Mouse (Mus musculus) neural tube, embryonic 11.5 days (tissue): Measurements from ENCODE around the gene Atg2a. TPM values are rescaled to one million over a fixed set of nuclear protein-coding genes. Genes with fewer than 3 reads are reported as not detected.

Experiments
- ATAC-seq: fragments of 200-750 bp; cut with Nextera tagmentation; 2 replicates; pipeline ENCODE4 v1.8.0; 2017; ENCODE audit warnings: moderate number of reproducible peaks, mild to moderate bottlenecking, moderate TSS enrichment, moderate library complexity; ENCODE audit not compliant: insufficient read depth, low FRiP score, low TSS enrichment
- DNase-seq: peaks from one replicate; pipeline ENCODE4 v3.0.0-alpha.2; 2015; ENCODE audit warnings: low spot score
- H3K27ac ChIP-seq: fragments of 300-500 bp; sonication (generic); 2 replicates; pipeline ENCODE4 v1.5.1; 2014; ENCODE audit warnings: low read depth, mild to moderate bottlenecking, low read length
- H3K27me3 ChIP-seq: fragments of 300-500 bp; sonication (generic); 2 replicates; pipeline ENCODE4 v1.6.1; 2014; ENCODE audit warnings: mild to moderate bottlenecking, low read length, mixed read lengths; ENCODE audit not compliant: control insufficient read depth, insufficient read depth
- H3K36me3 ChIP-seq: fragments of 300-500 bp; sonication (generic); 2 replicates; pipeline ENCODE4 v1.6.1; 2014; ENCODE audit warnings: mild to moderate bottlenecking, low read length, moderate library complexity, mixed read lengths; ENCODE audit not compliant: control insufficient read depth, insufficient read depth
- H3K4me1 ChIP-seq: fragments of 300-500 bp; sonication (generic); 2 replicates; pipeline ENCODE4 v1.6.1; 2014; ENCODE audit warnings: low read length, mixed read lengths; ENCODE audit not compliant: control insufficient read depth, insufficient read depth
- H3K4me2 ChIP-seq: fragments of 300-500 bp; sonication (generic); 2 replicates; pipeline ENCODE4 v1.6.1; 2014; ENCODE audit warnings: low read depth, mild to moderate bottlenecking, moderate library complexity
- H3K4me3 ChIP-seq: fragments of 300-500 bp; sonication (generic); 2 replicates; pipeline ENCODE4 v1.5.1; 2014; ENCODE audit warnings: low read depth, low read length
- H3K9ac ChIP-seq: fragments of 300-500 bp; sonication (generic); 2 replicates; pipeline ENCODE4 v1.6.1; 2014; ENCODE audit warnings: mild to moderate bottlenecking, low read length
- H3K9me3 ChIP-seq: fragments of 300-500 bp; sonication (generic); 2 replicates; pipeline ENCODE4 v1.6.1; 2016; ENCODE audit warnings: low read length; ENCODE audit not compliant: control insufficient read depth
- WGBS: fragments of 180-500 bp; shearing (Covaris S2); extraction: QIAGEN DNeasy Blood & Tissue Kit; methylation state at CpG from one replicate; pipeline ENCODE4 v1.1.7; 2014; 5-methylcytosine and 5-hydroxymethylcytosine counted together
- polyA plus RNA-seq: library from polyadenylated mRNA; unstranded; fragments of >200 nt; fragmentation: Nextera tagmentation; extraction: Ambion mirVana; gene quantifications from 2 replicates; pipeline ENCODE4 v1.2.1, GENCODE M21; 2014

Atg2a gene
- 13.3 and 13.8 TPM in 2 replicates for polyA plus RNA-seq

DNA sequence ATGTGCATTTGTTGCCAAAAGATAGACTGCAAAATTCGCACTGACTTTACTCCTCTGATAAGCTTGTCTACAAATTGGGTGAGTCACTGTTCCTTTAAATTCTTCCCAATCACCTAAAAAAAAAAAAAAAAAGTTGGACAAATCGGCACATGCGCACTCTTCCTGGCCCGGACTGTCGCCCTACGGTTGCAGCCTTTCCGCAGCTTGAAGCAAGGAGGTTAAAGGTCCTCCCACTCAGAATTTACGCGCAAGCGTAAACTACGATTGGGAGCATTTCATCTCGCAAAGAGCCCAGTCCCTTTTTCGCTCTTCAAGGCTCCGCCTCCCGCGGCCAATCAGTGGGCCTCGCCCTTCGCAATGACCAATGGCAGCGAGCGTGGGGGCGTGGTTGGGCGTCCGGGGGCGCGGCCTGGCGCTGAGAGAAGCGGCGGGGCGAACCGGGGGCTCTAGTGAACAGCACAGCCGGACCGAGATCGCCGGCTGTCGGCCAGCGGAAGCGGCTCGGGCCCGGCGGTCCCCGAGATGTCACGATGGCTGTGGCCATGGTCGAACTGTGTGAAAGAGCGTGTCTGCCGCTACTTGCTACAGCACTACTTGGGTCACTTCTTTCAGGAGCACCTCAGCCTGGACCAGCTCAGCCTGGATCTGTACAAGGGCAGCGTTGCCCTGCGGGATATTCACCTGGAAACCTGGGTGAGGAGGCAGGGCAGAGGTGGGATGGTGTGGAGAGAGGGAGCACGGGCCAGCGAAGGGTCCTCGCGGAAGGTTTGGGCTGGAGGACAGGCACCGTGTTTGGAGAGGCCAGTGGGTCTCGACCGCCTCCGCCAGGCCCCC lies at the start of gene Atg2a:
Gene Atg2a, plus strand, starts transcription at position 395 of the 834 bp plus-strand sequence.
- DNase-seq (peak; percentile 99), ATAC-seq (peak; percentile 90)
- H3K27ac ChIP-seq = no peak within 1 kb of the TSS
- under 1% methylated on average over 55 of the region's 55 CpGs for WGBS
- H3K36me3 ChIP-seq = peaks cover 3% of the 10 kb centered on the region; the same call in 1 of the 2 replicates
- peaks cover 4% of the 10 kb centered on the region; the same call in 1 of the 2 replicates for H3K4me1 ChIP-seq
- no peaks in the 10 kb centered on the region for H3K27me3 ChIP-seq
- H3K9ac ChIP-seq = peak within 1 kb of the TSS; percentile 81
- H3K4me2 ChIP-seq = peak within 1 kb of the TSS; percentile 76
- no peaks in the 10 kb centered on the region for H3K9me3 ChIP-seq
- H3K4me3 ChIP-seq = peak within 1 kb of the TSS; percentile 79

GRCm38 (mm10) chr19:6204265-6204664 lies 37.2 kb upstream of the Atg2a start:
- ATAC-seq = no peak
- no peaks in the 10 kb centered on the region for H3K27me3 ChIP-seq
- 86% methylated on average over 2 of the region's 2 CpGs for WGBS

GRCm38 (mm10) chr19:6206716-6207115 lies 34.8 kb upstream of the Atg2a start:
- no peak overlapping the region for H3K4me3 ChIP-seq
- DNase-seq (no peak), ATAC-seq (no peak)
- no peaks in the 10 kb centered on the region for H3K9me3 ChIP-seq
- H3K4me1 ChIP-seq = no peaks in the 10 kb centered on the region
- WGBS = 71% methylated on average over 5 of the region's 5 CpGs
- no peak overlapping the region for H3K4me2 ChIP-seq
- no peak overlapping the region for H3K27ac ChIP-seq
- no peaks in the 10 kb centered on the region for H3K36me3 ChIP-seq
- H3K9ac ChIP-seq = no peak overlapping the region
- no peaks in the 10 kb centered on the region for H3K27me3 ChIP-seq

More at GRCm38 (mm10) chr19:6204265-6204664, 37.2 kb upstream of the Atg2a start:
- Histone ChIP-seq H3K9me3 (no peaks in the 10 kb centered on the region), H3K4me1 (no peaks in the 10 kb centered on the region), H3K4me3 (no peak overlapping the region), H3K36me3 (no peaks in the 10 kb centered on the region), H3K4me2 (no peak overlapping the region), H3K9ac (no peak overlapping the region), H3K27ac (no peak overlapping the region)
- no peak for DNase-seq

GRCm38 (mm10) chr19:6216046-6216705 lies 25.3 kb upstream of the Atg2a start:
- no peak overlapping the region for H3K4me2 ChIP-seq
- ATAC-seq (no peak), DNase-seq (no peak)
- no peaks in the 10 kb centered on the region for H3K4me1 ChIP-seq
- H3K36me3 ChIP-seq = no peaks in the 10 kb centered on the region
- no peaks in the 10 kb centered on the region for H3K9me3 ChIP-seq
- H3K27me3 ChIP-seq = no peaks in the 10 kb centered on the region
- WGBS = 76% methylated on average over 6 of the region's 6 CpGs
- H3K9ac ChIP-seq = no peak overlapping the region
- H3K27ac ChIP-seq = no peak overlapping the region
- H3K4me3 ChIP-seq = no peak overlapping the region

DNA sequence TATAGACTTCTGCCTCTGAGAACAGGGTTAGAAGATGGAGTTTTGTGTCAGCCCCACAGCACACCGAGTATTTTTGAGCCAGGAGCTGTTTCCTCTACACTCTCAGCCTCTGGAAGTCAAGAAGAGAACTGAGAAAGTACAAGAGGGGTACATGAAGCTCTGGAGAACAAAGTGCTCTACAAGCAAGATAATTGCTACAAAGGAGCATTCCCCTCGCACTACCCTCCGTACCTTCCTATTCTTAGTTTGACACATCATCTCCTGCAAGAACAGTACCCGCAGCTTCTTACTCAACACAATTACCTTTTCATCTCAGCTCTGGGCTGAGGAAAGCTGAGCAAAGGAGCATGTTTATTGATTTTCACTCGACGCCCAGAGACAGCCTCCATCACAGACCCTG lies 22.9 kb upstream of the Atg2a start:
- WGBS = 79% methylated on average over 6 of the region's 6 CpGs
- Histone ChIP-seq H3K9ac (no peak overlapping the region), H3K27me3 (no peaks in the 10 kb centered on the region), H3K9me3 (no peaks in the 10 kb centered on the region), H3K36me3 (no peaks in the 10 kb centered on the region), H3K4me1 (no peaks in the 10 kb centered on the region), H3K4me3 (no peak overlapping the region), H3K27ac (no peak overlapping the region), H3K4me2 (no peak overlapping the region)
- DNase-seq (no peak), ATAC-seq (no peak)

- Histone ChIP-seq H3K4me1 (no peaks in the 10 kb centered on the region), H3K27ac (no peak within 1 kb of the TSS), H3K4me2 (no peak within 1 kb of the TSS), H3K36me3 (peaks cover 9% of the 10 kb centered on the region), H3K27me3 (no peaks in the 10 kb centered on the region), H3K4me3 (no peak within 1 kb of the TSS), H3K9ac (no peak within 1 kb of the TSS), H3K9me3 (no peaks in the 10 kb centered on the region)
- ATAC-seq (no peak), DNase-seq (peak; percentile 23)
- WGBS = 8% methylated on average over 2 of the region's 2 CpGs
These were observed 15.3 kb upstream of the Atg2a start, which contains the start of gene Gpha2 for GRCm38 (mm10) chr19:6226135-6226534. TSS of gene Gpha2 (plus strand) at chr19:6226380.

DNA sequence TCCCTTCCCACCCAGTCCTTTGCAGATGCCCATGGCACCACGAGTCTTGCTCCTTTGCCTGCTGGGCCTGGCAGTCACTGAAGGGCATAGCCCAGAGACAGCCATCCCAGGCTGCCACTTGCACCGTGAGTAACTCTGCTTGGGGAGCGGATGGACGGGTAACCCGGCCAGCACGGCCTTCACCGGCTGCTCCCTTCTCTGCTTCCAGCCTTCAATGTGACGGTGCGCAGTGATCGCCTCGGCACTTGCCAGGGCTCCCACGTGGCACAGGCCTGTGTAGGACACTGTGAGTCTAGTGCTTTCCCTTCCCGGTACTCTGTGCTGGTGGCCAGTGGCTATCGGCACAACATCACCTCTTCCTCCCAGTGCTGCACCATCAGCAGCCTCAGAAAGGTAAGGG lies 14.7 kb upstream of the Atg2a start:
- no peak for ATAC-seq

DNA sequence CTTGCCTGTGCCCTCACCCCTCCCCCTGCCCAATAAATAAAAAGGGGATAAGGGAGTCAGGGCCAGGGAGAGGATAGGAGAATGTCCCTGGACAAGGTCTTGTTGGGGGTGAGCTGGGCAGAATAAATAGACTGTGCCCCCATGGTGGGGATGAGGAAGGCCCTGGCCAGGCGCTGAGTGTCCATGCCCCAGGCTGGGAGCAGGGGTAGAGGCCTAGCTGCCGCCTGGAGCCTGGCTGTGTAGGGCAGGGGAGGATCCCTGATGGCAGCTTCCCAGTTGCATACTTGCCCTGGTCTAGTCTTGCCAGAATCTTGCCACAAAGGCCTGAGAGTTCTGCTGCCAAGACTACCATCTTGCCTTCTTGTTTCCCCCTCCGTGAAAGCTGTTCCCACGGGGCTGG lies 13.6 kb upstream of the Atg2a start:
- Histone ChIP-seq H3K27ac (no peak overlapping the region), H3K9ac (no peak overlapping the region), H3K4me1 (no peaks in the 10 kb centered on the region), H3K4me2 (no peak overlapping the region), H3K27me3 (no peaks in the 10 kb centered on the region), H3K9me3 (no peaks in the 10 kb centered on the region), H3K36me3 (peaks cover 9% of the 10 kb centered on the region), H3K4me3 (no peak overlapping the region)
- ATAC-seq = no peak
- DNase-seq = no peak
- WGBS = 86% methylated on average over 4 of the region's 4 CpGs

More for the DNA sequence above, 14.7 kb upstream of the Atg2a start:
- peaks cover 9% of the 10 kb centered on the region for H3K36me3 ChIP-seq
- WGBS = 86% methylated on average over 14 of the region's 14 CpGs
- no peaks in the 10 kb centered on the region for H3K27me3 ChIP-seq
- no peak overlapping the region for H3K4me2 ChIP-seq
- H3K9me3 ChIP-seq = no peaks in the 10 kb centered on the region
- H3K27ac ChIP-seq = no peak overlapping the region
- H3K9ac ChIP-seq = no peak overlapping the region
- no peaks in the 10 kb centered on the region for H3K4me1 ChIP-seq
- H3K4me3 ChIP-seq = no peak overlapping the region
- DNase-seq = no peak
